Mouse (Mus musculus): ENCODE data around the gene Ankrd34b. TPM values are rescaled to one million over a fixed set of nuclear protein-coding genes. Genes with fewer than 3 reads are reported as not detected.

Gene Ankrd34b
- total RNA-seq (2014; rRNA removed) (not detected in 2 replicates), polyA plus RNA-seq (2012; rRNA removed) (not detected in 2 replicates)

DNA sequence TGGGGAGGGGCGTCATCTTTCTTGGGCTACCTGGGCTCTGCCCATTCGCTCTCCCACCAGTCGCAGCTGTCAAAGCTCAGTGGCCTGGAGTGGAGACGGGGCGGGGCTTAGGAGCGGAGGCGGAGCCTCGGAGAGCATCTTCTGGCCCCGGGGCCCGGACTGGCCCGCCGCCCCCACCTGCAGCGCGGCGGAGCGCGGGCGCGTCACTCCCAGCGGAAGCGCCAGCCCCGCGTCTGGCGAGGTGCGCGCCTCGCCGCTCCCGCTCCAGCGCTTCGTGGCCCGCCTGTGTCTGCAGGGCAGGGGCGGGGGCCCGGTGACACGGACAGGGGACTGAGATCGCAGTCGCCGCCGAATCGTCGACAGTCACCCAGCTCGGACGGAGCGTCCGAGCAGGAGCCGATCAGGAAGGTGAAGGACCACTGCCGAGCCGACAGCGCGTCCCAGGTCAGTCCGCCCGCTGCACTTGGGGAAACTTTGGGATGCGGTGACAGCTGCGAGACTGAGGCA is at the start of gene Ankrd34b:
TSS of gene Ankrd34b (plus strand) at position 139 of the 507 bp plus-strand sequence.
- TF ChIP-seq POLR2A (IDR thresholded peaks at IDR 0.05; ENCODE audit: extremely low read depth, insufficient read depth, low read length) (no peak), CTCF (IDR thresholded peaks at IDR 0.05; ENCODE audit: low read depth, low read length) (no peak)
- DNase-seq (ENCODE audit: extremely low read depth, low read depth, low spot score): no peak
- WGBS: 1% methylated on average over 54 of the region's 54 CpGs
- Histone ChIP-seq H3K4me1 (ENCODE audit: control insufficient read depth, insufficient read depth, low read length) (peaks cover 6% of the 10 kb centered on the region), H3K9ac (ENCODE audit: low read depth, low read length) (no peak within 1 kb of the TSS), H3K4me3 (ENCODE audit: insufficient read depth, low read depth, low read length) (peak within 1 kb of the TSS; percentile 8; the same call in 1 of the 2 replicates), H3K36me3 (ENCODE audit: control insufficient read depth, insufficient read depth, low read length) (no peaks in the 10 kb centered on the region), H3K79me2 (ENCODE audit: control insufficient read depth, insufficient read depth, low read length) (no peaks in the 10 kb centered on the region), H3K27ac (replicated peaks; ENCODE audit: insufficient read depth, low read depth, low read length) (no peak within 1 kb of the TSS), H3K27me3 (ENCODE audit: control insufficient read depth, insufficient read depth, low read length) (peaks cover 15% of the 10 kb centered on the region)

DNA sequence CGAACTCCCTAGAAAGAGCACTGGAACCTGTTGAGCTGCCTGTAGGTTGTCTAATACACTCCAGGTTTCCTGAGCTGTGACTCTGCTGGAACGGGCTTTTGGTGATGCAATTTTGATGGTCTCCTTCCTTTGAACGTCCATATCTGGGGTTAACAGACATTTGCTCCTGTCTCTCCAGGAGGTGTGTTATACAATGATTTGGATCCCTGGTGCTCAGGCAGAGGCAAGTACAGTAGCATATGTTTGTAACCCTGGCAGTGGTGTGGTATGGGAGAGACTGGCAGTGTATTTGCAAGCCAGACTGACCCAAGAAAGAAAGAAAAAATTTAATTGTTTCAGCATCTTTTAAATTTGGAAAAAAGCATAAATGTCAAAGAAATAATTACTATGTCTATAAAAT is 38.3 kb upstream of the Ankrd34b start:
- H3K36me3 ChIP-seq (ENCODE audit: control insufficient read depth, insufficient read depth, low read length): peaks cover 10% of the 10 kb centered on the region
- no peak overlapping the region for H3K9ac ChIP-seq (ENCODE audit: low read depth, low read length)
- no peaks in the 10 kb centered on the region for H3K4me1 ChIP-seq (ENCODE audit: control insufficient read depth, insufficient read depth, low read length)
- WGBS: 90% methylated on average over 3 of the region's 3 CpGs
- H3K4me3 ChIP-seq (ENCODE audit: insufficient read depth, low read depth, low read length): no peak overlapping the region
- DNase-seq (ENCODE audit: extremely low read depth, low read depth, low spot score): no peak
- TF ChIP-seq POLR2A (IDR thresholded peaks at IDR 0.05; ENCODE audit: extremely low read depth, insufficient read depth, low read length) (no peak), CTCF (IDR thresholded peaks at IDR 0.05; ENCODE audit: low read depth, low read length) (no peak)
- H3K27ac ChIP-seq (replicated peaks; ENCODE audit: insufficient read depth, low read depth, low read length): no peak overlapping the region
- no peaks in the 10 kb centered on the region for H3K27me3 ChIP-seq (ENCODE audit: control insufficient read depth, insufficient read depth, low read length)
- no peaks in the 10 kb centered on the region for H3K79me2 ChIP-seq (ENCODE audit: control insufficient read depth, insufficient read depth, low read length)

- Histone ChIP-seq H3K27me3 (ENCODE audit: control insufficient read depth, insufficient read depth, low read length) (no peaks in the 10 kb centered on the region), H3K4me3 (ENCODE audit: insufficient read depth, low read depth, low read length) (no peak overlapping the region), H3K36me3 (ENCODE audit: control insufficient read depth, insufficient read depth, low read length) (no peaks in the 10 kb centered on the region), H3K9ac (ENCODE audit: low read depth, low read length) (no peak overlapping the region), H3K27ac (replicated peaks; ENCODE audit: insufficient read depth, low read depth, low read length) (no peak overlapping the region), H3K79me2 (ENCODE audit: control insufficient read depth, insufficient read depth, low read length) (no peaks in the 10 kb centered on the region), H3K4me1 (ENCODE audit: control insufficient read depth, insufficient read depth, low read length) (no peaks in the 10 kb centered on the region)
- whole genome bisulfite sequencing: 80% methylated on average over 12 of the region's 12 CpGs
- no peak for DNase-seq (ENCODE audit: extremely low read depth, low read depth, low spot score)
- TF ChIP-seq CTCF (IDR thresholded peaks at IDR 0.05; ENCODE audit: low read depth, low read length) (no peak), POLR2A (IDR thresholded peaks at IDR 0.05; ENCODE audit: extremely low read depth, insufficient read depth, low read length) (no peak)
Measured at GRCm38 (mm10) chr13:92393047-92393661, 32.5 kb upstream of the Ankrd34b start.

DNA sequence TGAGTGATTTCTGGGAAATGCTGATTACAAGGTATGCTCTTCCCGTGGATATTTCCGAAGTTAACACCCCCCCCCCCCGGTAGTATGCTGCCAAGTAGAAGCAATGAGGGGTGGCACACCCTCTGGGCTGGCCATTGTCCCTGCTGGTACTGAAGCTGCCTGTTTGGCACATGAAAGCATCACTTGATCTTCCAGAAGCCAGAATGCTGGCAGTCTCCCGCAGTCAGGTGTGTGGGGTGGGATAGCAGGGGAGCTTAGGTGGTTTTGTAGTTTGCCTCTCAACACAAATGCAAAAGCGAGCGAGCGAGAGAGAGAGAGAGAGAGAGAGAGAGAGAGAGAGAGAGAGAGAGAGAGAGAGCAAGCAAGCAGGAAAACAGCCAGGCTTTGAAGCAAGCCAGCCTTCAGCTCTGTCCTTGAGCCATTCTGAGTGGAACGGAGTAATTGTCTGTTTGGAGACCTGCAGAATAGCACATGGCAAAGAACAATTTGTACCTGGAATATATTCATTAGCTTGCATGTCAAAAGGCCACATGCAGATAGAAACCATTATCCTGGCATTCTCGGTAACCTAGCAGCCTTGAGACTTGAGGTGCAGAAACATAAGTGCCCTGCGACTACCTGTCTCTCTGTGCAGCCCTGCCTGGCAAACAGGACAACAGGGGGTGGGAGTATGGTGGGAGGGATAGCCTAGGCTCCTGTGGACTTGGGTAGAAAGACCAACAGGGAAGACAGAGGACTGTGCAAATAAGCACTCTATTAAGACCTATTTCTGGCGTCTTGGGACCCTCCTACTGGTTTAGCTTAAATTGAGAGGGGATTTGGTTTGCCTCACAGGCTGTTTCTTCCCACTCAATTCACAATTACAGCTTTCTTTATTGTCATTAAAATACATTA is 27.0 kb upstream of the Ankrd34b start:
- no peak for DNase-seq (ENCODE audit: extremely low read depth, low read depth, low spot score)
- TF ChIP-seq POLR2A (IDR thresholded peaks at IDR 0.05; ENCODE audit: extremely low read depth, insufficient read depth, low read length) (no peak), CTCF (IDR thresholded peaks at IDR 0.05; ENCODE audit: low read depth, low read length) (no peak)
- H3K27me3 ChIP-seq (ENCODE audit: control insufficient read depth, insufficient read depth, low read length): no peaks in the 10 kb centered on the region
- H3K36me3 ChIP-seq (ENCODE audit: control insufficient read depth, insufficient read depth, low read length): no peaks in the 10 kb centered on the region
- no peaks in the 10 kb centered on the region for H3K4me1 ChIP-seq (ENCODE audit: control insufficient read depth, insufficient read depth, low read length)
- 76% methylated on average over 11 of the region's 11 CpGs for WGBS
- H3K9ac ChIP-seq (ENCODE audit: low read depth, low read length): no peak overlapping the region
- no peak overlapping the region for H3K27ac ChIP-seq (replicated peaks; ENCODE audit: insufficient read depth, low read depth, low read length)
- no peak overlapping the region for H3K4me3 ChIP-seq (ENCODE audit: insufficient read depth, low read depth, low read length)
- no peaks in the 10 kb centered on the region for H3K79me2 ChIP-seq (ENCODE audit: control insufficient read depth, insufficient read depth, low read length)

DNA sequence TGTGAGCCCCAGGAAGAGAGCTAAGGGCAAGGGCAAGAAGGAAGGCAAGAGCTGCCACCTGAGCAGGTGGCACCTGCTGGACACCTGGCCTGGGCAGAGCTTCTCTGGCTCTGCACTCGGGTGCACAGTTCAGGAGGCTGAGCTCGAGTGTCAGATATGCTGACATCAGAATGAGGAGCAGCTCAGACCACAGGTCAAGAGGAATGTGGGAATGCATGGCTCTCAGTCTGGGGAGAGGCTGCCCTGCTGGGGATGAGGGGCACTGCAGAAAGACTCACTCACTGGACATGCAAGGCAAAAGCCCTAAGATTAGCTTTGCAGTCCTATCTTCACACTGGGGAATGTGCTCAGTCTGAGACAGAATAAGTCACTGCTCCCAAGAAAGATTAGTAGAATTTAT is 23.6 kb upstream of the Ankrd34b start:
- Histone ChIP-seq H3K4me3 (ENCODE audit: insufficient read depth, low read depth, low read length) (no peak overlapping the region), H3K79me2 (ENCODE audit: control insufficient read depth, insufficient read depth, low read length) (no peaks in the 10 kb centered on the region), H3K9ac (ENCODE audit: low read depth, low read length) (no peak overlapping the region), H3K27ac (replicated peaks; ENCODE audit: insufficient read depth, low read depth, low read length) (no peak overlapping the region), H3K4me1 (ENCODE audit: control insufficient read depth, insufficient read depth, low read length) (no peaks in the 10 kb centered on the region), H3K27me3 (ENCODE audit: control insufficient read depth, insufficient read depth, low read length) (no peaks in the 10 kb centered on the region), H3K36me3 (ENCODE audit: control insufficient read depth, insufficient read depth, low read length) (no peaks in the 10 kb centered on the region)
- TF ChIP-seq CTCF (IDR thresholded peaks at IDR 0.05; ENCODE audit: low read depth, low read length): no peak
- TF ChIP-seq POLR2A (IDR thresholded peaks at IDR 0.05; ENCODE audit: extremely low read depth, insufficient read depth, low read length): no peak
- no peak for DNase-seq (ENCODE audit: extremely low read depth, low read depth, low spot score)
- 29% methylated on average over 2 of the region's 2 CpGs for WGBS
